Mouse (Mus musculus): Measurements from ENCODE around the gene Nos1ap.

GRCm38 (mm10) chr1:170579063-170579462 is 10.6 kb downstream of the Nos1ap start:
- no peak for TF ChIP-seq EP300 (optimal IDR thresholded peaks at IDR 0.05)
- TF ChIP-seq CTCF (IDR thresholded peaks at IDR 0.05; ENCODE audit: low read depth), result no peak
